Mouse (Mus musculus) right cerebral cortex, adult 18-20 months (tissue): ENCODE data around the gene Cenpt.

ENCODE experiments used
- DNase-seq: peaks from one replicate; pipeline ENCODE4 v3.0.0; 2022; ENCODE audit warnings: mixed read lengths

Cenpt gene

DNA sequence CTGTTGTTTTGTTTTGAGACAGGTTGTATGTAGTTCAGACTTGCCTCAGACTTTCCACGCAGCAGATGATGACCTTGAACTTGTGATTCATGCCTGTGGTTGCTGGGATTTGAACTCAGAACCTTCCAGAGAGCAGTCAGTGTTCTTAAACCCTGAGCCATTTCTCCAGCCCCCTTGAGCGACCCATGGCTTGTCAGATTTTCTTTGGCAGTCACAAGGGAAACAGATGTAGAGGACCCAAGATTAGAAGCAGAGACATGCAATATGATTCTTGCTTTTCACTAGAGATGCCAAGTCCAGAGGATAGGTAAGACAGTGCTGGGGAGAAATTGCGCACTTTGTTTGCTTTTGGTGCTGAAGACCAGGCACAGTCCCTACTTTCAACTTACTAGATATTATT is at the start of gene Cenpt:
Gene Cenpt (minus strand): TSS at position 101 of the 400 bp plus-strand sequence.
- DNase-seq, result no peak

DNA sequence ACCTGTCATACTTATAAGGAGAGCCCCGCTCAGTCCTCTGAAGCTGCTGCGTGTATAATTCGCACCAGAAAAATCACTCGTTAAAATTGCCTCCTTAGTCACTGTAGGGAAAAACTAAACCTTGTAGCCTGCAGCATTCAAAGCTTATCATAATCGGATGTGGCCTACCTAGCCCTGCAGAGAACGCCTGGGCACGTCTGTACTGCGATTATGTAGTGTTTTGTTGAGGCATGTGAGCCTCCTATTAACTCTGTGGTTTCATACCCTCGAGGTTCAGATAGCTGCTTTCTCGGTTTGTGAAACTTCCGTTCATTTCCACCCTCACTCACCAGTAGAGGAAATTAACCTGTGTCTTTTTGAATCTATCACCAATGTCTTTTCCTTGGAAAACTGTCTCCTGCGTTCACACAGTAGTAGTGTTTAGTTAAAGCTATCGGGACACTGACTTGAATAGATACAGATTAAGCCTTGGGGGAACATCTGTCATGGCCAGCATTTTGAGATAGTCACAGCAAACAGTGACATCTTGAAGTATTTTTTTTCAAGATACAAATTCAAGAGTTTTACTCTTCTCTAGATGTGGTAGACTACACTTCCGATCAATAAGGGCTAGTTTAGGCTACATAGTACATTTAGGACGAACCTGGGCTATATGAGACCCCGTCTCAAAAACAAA is 48.0 kb upstream of the Cenpt start:
- DNase-seq, result no peak

DNA sequence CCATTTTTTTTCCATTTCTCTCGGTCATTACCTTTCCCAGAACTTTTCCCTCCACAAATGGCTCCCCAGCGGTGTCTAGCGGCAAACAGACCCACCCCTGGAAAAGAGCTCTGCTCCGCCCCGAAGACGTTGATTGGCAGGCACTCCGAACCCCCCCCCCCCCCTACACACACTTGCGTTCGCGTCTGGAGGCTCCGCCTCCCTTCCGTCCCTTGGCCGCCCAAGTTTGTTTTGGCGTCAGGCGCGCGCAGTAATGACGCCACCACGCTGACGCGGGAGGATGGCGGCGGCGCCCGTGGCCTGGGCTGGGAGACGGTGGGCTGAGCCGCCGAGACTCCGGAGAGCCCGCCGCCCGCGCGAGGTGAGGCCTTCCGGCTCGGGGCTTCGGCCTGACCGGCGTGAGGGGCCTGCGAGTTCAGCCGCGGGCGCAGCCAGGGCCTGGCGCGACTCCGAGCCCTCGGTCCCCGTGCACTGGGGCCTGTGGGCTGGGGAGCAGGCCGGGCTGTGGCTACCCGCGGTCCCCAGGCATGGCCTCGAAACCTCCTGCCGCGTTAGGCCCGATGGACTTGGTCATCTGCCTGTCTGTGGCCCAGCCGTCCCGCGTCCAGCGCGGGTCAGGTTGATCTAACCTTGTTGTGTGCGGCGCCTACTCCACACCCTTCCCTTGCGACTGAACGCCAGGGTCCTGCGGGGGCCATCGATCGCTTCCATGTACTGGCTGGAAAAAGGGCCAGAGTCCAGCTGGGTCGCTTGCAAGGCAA is 47.3 kb upstream of the Cenpt start, which contains the start of gene Pskh1:
Gene Pskh1 (plus strand): TSS at position 262 of the 761 bp plus-strand sequence.
- peak; percentile 94 for DNase-seq

DNA sequence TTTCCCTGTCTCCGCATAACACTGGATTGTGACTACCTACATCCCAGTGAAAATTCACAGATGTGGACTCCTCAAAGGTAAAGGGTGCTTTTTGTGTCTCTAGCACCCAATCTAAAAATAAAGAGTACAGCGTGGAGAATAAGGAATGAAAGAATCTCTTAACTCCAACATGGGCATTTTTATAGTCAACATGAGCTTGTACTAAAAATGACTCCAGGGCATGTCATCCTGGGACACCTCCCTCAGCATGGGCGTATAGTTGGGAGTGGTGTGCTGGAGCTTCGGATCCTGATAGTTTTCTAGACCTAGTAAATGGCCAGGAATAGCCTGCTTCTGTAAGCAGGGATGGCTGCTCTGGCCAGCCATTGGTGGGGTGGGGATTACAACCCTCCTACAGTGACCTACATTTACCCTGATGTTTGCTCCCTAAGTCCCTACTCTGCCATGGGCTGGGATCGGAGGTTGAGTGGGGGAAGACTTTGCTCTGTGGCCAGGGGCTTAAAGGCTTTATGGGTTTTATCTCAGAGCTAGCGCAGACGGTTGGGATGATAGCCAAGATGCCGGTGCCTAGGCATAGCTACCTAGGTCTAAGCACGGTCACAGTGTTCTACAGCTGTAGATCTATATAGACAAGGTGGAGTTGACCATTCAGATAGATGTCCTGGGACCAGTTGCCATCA is 44.9 kb upstream of the Cenpt start:
- peak; percentile 15 for DNase-seq

DNA sequence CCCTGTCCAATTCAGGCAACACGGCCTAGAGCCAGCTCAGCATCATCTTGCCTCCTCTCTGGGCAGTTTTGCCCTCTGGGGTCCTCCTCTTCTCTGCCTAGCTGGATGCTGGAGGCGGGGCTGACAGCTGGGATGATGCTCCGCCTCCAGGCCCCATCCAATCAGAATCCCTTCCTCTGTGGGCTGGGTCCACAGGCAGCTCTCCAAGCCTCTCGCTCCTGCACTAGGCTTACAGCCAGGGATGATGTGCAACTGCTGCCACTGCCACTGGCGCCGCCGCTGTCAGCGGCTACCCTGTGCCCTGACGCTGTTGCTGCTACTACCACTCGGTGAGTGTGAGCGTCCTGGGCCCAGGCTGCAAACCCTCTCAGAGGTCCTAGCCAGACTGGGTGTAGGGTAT is 40.3 kb upstream of the Cenpt start, which contains the start of gene Nrn1l:
Gene Nrn1l (plus strand): TSS at position 229 of the 400 bp plus-strand sequence.
- peak; percentile 91 for DNase-seq

DNA sequence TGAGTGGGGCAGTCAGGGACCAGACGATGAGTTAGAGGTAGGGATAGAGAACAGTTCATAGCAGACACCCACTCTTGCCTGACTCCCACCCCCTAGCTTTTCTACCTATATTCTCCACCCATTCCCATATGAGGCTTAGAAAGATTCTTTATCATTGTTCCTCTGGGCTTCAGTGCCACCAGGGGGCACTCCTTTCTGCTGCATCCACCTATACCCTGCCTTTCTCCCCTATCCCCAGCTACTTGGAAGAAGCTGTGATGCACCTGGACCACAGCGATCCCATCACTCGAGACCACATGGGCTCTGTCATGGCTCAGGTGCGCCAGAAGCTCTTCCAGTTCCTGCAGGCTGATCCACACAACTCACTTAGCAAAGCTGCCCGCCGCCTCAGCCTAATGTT is 39.4 kb upstream of the Cenpt start:
- peak; percentile 53 for DNase-seq

DNA sequence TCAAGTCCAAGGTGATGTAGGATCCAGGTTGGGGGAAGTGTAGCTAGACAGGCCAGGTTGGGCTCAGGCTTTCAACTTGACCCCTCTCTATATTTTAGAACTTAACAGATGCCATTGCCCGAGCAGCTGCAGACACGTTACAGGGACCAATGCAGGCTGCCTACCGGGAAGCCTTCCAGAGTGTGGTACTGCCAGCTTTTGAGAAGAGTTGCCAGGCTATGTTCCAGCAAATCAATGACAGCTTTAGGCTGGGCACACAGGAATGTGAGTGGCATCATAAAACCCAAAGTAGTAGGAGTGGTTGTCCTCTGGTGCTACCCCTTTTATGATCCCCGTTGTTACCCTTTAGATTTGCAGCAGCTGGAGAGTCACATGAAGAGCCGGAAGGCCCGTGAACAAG is 37.8 kb upstream of the Cenpt start:
- DNase-seq, result peak; percentile 67

DNA sequence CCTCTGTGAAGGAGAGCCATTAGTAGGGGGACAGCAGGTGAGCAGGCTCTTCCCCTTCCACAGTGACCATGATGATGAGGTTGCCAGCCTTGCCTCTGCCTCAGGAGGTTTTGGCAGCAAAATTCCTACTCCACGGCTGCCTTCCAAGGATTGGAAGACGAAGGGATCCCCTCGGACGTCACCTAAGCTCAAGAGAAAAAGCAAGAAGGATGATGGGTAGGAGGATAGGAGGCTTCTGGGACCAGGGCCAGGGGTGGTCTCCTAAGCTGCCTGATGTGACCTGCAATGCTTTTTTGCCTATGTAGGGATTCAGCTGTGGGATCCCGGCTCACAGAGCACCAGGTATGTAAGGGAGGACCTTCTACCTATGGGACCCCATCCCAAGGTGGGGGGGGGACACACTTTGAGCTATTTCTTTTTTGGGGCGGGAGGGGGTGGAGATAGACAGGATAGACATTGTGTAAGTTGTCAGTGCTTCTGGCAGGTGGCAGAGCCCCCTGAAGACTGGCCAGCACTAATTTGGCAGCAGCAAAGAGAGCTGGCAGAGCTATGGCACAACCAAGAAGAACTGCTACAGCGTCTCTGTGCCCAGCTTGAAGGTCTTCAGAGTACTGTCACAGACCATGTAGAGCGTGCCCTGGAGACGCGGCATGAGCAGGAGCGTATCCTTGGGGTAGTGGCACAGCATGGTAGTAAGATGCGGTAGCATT is 36.8 kb upstream of the Cenpt start:
- no peak for DNase-seq

DNA sequence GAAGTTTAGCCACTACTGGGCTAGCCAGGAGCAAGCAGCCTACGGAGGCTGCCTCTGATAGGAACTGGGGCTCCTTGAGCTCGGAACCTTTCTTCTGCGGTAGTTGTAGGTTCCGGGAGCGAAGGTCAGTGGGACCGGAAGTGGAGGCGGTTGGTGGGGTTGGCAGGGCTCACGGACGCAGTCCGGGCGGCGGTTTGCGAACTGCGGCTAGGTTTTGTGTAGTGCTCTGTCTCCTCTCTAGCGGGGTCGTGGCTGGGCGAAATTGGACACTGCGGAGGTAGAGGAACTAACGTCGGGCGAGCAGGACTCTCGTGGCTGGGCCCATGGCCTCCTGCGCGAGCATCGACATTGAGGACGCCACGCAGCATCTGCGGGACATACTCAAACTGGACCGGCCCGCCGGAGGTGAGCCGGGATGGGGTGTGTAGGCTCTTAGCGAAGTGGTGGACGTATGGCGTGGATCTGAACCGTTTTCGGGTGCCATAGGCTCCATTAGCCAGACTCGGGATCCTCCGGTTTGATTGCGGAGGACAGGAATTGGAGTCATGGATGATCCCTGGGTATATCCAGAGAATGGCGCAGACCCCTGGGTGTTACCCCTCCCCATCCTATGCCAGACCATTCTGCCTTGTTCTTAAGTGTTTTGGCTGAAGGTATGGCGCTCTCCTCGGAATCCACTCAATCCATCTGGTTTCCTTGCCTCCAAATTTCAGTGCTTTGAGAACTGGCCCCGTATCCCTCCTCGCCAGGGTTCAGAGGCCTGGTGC is 27.9 kb upstream of the Cenpt start, which contains the start of gene Edc4:
Gene Edc4 (plus strand): TSS at position 128 of the 767 bp plus-strand sequence.
- DNase-seq, result peak; percentile 83

DNA sequence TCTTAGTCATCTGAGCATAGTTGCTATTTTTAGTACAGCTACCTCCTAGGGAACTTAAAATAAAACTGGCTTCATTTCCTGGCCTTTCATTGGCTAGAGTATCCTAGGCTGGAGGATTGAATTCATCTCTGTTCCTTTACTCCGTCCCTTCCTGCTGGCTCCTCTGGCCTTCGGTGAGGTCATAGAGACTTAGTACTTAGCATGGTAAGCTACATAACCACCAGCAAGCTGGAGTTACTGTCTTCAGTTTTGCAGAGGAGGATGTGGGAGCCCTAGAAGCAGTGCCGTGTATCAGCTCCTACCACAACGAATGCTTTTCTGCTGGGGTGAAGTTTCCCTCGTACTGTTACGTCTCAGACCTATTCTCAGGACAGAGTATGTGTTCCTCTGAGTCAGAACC is 21.2 kb upstream of the Cenpt start:
- peak; percentile 42 for DNase-seq

DNA sequence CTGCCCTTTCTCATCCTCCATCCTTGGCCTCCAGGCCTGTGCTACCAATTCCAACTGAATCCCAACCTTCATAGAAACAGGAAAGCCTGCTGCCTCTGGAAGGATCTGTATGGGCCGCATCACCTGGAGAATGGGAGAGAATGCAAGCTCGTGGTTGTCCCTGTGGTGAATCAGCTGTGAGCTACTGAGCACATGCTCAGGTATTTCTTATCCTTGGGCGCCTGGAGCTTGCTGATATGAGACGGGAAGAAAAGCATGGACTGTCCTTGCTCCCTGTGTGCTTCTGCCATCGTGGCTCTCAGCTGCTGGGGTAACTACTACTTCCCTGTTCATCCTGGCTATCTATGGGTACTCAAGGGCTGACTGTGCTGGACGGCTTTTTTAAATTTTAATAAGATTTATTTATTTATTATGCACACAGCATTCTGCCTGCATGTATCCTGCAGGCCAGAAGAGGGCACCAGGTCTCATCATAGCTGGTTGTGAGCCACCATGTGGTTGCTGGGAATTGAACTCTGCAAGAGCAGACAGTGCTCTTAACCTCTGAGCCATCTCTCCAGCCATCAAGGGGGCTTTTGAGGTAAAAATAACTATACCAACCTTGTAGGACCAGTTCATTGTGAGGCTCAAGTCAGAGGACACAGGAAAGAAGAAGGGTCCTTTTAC is 13.4 kb upstream of the Cenpt start:
- no peak for DNase-seq

DNA sequence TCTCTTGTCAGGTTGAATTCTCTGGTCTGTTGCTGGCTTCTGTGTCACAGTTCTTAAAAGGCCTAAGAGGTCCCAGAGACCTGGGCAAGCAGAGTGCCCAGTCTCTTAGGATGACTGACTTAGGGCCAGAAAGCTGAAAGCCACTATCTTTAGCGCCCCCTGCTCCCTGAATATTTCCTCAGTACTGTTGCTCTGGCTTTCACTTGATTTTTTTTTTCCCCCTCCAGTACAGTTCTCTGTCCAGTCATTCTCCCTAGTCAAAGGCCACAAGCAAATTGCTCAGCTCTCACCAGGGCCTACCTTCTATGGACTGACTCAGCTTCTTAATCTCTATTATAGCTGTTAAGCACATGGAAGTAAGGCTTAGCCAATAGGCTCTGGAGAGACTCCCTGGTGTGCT is 8.9 kb upstream of the Cenpt start:
- DNase-seq, result no peak

DNA sequence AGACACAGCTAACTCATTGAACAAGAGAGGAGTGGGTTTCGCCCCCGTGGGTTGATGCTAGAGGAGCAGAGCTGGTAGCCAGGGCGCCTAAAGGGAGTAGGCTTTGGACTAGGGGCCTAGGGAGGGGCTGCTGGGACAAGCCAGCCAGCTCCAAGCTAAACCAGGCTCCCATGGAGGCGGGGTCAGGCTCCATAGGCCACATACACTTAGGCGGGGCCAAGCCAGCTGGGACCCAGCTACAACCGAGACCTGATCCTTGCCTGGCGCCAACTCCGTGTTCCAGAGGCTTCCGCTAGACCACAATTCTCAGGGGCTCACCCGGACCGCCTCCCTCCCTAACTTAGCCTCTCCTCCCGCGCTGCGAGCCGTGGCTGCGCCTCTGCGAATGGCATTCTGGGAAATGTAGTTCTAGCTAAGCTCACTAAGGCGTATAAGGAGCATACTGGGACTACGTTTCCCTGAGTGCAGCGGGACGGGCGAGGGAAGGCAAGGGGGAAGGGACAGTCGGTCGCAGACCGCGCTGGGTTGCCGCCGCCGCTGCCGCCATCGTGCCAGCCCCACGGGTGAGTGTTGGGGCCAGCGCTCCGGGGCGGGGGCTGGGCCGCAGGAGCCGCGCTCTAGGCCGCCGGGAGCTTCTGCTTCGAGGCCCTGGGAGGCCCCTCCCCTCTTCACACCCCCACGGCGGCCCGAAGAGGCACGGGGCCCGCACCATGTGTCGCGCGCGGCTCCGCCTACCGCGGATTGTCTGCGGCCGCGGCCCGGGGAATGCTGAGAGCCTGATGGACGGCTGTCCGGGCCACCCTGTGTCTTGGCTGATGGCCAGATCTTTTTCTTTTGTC is 7.3 kb upstream of the Cenpt start, which contains the start of gene Nutf2:
Gene Nutf2 (plus strand): TSS at position 438 of the 839 bp plus-strand sequence.
- peak; percentile 97 for DNase-seq

DNA sequence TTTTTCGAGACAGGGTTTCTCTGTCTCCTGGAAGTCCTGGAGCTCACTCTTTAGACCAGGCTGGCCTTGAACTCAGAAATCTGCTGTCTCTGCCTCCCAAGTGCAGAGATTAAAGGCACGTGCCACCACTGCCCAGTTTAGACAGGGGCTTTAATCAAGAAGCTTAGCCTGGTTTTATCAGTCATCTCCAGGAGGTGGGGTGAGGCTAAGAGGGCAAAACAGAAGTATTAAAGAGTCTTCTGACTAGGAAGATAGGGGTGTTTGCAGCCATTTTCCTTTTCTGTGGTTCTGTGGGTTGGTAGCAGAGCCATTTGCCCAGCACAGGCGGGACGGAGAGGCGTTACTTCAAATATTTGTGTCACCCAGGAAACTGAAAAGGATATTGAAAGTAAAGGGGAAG is 6.2 kb upstream of the Cenpt start:
- no peak for DNase-seq

DNA sequence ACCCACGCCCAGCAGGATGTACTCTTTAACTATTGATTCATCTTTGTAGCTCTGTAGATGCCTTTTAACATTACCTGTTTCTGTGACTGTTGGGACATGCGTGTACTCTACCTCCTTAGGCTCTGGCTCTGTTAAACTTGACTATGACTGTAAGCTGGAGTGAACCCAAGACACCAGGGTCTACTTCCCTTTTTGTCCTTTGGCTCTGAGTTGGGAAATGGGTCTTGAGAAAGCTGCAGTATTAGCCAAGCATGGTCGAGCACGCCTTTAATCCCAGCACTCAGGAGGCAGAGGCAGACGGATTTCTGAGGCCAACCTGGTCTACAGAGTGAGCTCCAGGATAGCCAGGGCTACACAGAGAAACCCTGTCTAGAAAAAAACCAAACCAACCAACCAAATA is 5.4 kb upstream of the Cenpt start:
- no peak for DNase-seq

DNA sequence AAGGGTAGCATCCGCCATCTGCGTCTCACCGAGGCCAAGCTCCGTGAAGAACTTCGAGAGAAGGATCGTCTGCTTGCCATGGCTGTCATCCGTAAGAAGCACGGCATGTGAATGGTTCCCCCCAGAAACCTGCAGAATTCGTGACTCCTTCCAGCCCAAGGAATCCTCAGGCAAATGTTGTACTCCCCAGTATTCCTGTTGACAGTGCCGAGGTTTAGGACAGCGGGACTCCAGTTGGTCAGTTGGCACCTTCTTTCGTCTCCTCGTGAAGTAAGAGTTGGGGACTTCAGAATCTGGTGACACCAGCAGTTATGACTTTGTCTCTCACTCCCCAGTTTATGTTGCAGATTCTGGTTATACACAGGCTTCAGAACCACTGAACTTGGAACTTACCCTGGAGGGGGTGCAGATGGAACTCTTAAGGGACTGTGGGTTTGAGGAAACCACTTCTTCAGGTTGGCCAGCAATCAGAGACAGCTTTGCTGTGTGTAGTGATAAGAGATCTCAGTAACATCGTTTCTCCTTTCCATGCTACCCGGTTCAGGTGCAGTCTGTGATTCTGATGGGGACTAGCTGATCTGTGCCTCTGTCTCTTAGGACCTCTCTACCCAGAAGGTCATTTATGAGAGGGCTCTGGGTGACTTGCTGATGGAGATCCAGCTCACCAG is 3.2 kb upstream of the Cenpt start:
- no peak for DNase-seq

DNA sequence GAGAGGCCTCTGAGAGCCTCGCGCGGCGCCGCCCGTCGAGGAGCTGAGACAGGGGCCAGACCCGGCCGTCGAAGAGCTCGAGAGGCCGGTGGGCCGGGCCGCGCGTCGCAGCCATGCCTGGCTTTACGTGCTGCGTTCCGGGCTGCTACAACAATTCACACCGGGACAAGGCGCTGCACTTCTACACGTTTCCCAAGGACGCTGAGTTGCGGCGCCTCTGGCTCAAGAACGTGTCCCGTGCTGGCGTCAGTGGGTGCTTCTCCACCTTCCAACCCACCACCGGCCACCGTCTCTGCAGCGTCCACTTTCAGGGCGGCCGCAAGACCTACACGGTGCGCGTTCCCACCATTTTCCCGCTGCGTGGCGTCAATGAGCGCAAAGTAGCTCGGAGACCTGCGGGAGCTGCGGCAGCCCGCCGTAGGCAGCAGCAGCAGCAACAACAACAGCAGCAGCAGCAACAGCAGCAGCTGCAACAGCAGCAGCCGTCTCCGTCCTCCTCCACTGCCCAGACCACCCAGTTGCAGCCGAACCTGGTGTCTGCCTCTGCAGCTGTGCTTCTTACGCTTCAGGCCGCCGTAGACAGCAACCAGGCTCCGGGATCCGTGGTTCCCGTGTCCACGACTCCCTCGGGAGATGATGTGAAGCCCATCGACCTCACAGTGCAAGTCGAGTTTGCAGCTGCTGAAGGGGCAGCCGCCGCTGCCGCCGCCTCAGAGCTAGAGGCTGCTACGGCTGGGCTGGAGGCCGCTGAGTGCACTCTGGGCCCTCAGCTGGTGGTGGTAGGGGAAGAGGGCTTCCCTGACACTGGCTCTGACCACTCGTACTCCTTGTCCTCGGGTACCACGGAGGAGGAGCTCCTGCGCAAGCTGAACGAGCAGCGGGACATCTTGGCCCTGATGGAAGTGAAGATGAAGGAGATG is 2.4 kb upstream of the Cenpt start:
- peak; percentile 55 for DNase-seq

DNA sequence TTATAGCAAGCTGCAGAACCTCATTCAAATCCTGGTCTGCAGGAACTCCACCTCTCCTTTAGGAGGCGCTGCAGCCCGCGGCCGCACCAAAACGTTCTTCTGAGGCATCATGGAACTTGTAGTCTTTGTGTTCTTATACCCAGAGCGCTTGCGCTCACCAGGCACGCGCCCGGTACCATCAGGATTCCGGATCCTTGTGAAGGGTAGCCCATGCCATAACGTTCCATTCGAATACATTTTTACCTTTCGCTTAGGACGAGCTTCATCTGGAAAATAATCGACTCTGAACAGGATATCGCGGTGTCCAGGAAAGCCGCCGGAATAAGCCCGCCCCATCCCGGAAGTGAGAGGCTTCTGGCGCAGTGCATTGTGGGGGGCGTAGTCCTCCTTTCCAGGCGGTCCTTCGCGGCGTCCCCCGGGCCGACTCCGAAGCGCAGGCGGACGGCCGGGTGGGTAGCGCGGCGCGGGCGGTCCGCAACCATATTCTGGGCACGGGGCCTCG is 1.7 kb upstream of the Cenpt start, which contains the start of gene Thap11:
Gene Thap11 (plus strand): TSS at position 418 of the 502 bp plus-strand sequence.
- peak; percentile 94 for DNase-seq
